Mouse (Mus musculus) heart, postnatal 0 days (tissue): ENCODE measurements at regions not wholly inside any gene's neighbourhood (a gene's known extent, or its start where the extent isn't known, plus 50 kb on each side); places are given as distances from the start of the nearest gene placed in this dataset.

Experiments
- CTCF ChIP-seq: IDR thresholded peaks from 2 replicates; pipeline ENCODE4 v1.5.1; 2016; ENCODE audit warnings: antibody characterized with exemption, control low read depth, low read depth
- EP300 ChIP-seq: IDR thresholded peaks from 2 replicates; pipeline ENCODE4 v1.6.1; 2016; ENCODE audit warnings: antibody characterized with exemption, low read depth

DNA sequence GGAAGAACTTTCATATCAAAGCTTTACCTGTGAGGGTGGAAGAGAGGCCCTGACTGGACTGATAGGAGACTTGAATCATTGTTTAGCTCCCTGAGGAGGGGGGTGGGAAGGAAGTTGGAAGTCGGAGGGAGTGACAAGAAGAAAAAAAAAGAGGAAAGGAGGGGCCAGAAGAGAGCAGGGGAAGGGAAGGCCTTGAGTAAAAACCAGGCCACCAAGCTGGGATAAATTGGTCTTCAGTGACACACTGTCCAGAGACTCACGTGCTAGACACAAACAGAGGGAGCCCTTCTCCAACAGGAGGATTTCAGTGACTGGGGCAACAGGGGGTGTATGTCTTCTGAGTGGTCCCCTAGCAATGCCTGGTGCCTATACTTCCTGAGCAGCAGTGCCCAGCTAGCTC, 172.9 kb downstream of the Dact1 start:
- TF ChIP-seq EP300 = no peak
- no peak for TF ChIP-seq CTCF
